Mouse (Mus musculus): ENCODE measurements around the gene Snx13. TPM values are rescaled to one million over a fixed set of nuclear protein-coding genes. Genes with fewer than 3 reads are reported as not detected.

The Snx13 gene
- polyA plus RNA-seq, 1 experiment, result 55.4 TPM

DNA sequence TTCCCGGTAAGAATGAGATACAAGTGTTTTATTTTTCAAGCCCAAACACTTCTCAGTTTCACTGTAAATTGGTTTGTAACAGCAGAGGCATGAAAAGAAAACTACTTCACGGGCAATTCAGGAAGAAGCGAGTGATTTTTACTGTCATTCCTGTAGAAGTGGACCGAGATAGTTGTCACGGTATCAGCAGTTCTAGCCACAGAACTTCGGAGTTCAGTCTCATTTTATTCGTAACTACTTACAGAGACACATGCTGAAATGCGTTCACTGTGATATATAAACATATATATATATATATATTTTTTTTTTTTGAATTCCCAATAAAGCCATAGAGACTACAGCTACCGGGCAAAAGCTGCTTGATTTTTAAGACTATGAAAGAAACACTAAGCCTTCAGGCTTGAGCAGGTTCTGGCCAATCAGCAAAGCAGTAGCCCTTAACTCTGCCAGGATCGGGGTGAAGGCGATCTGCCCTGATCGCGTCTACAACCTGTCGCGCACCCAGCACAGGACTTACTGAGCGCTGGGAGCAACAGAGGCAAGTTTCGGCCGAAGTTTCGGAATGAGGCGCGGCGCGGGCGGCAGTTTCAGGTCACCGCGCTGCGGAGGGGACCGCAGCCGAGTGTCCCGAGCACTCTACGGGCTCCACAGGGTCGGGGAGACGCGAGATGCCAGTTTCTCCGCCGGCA is 532 bp upstream of the Snx13 start:
- TF ChIP-seq POLR2A (IDR thresholded peaks at IDR 0.05; ENCODE audit: low read depth, low read length) (no peak), CTCF (IDR thresholded peaks at IDR 0.05; ENCODE audit: borderline replicate concordance, insufficient read depth, low read length) (no peak)

DNA sequence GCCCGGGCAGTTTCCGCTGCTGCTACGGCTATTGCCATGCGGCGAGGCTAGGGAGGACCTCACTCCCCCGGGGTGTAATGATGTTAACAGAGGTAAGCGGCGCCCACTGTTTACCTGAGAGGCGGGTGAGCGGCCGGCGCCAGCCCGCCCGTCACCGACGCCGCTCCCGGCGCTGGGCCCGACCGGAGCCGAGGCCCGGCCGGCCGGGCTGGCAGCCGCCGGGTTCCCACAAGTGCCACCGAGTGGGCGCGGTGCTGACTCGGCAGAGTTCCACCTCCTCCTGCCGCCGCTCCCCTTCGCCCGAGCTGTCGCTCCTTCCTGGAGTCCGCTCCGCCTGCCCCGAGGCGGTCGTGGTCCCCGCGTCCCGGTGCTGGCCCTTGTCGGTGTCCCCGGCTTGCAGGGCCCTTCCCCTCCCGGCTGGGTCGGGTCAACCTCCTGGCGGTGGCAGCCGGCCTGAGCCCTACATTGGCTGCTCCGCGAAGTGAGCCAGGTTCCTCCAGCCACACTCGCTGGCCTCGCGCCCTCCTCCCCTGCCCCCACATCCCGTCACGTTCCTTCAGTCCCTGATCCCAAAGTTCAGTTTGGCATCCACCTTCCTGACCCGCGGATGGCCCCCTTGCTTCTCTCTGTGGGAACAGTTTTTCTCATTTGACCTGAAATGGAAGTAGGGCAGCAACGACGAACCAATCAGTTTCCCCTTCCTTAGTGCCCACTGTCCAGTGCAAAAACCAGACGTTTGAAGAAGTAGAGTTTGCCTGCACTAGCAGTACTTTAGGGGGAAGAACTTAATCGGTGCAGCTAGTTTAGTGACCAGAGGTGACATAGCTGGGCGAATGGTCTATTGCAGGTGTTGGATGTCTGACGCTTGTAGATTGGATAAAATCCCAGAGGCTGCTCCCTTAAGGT is 587 bp downstream of the Snx13 start:
- Histone ChIP-seq H3K4me3 (ENCODE audit: insufficient read depth, low read length) (peak overlapping the region; percentile 75), H3K27ac (ENCODE audit: insufficient read depth, low read length) (peak overlapping the region; percentile 29), H3K4me1 (ENCODE audit: control insufficient read depth, insufficient read depth, low read length) (peaks cover 4% of the 10 kb centered on the region)
- TF ChIP-seq CTCF (IDR thresholded peaks at IDR 0.05; ENCODE audit: borderline replicate concordance, insufficient read depth, low read length) (no peak), POLR2A (IDR thresholded peaks at IDR 0.05; ENCODE audit: low read depth, low read length) (peak; percentile 56)

More for the DNA sequence above, 532 bp upstream of the Snx13 start:
- peaks cover 2% of the 10 kb centered on the region for H3K4me1 ChIP-seq (ENCODE audit: control insufficient read depth, insufficient read depth, low read length)
- peak overlapping the region; percentile 67 for H3K27ac ChIP-seq (ENCODE audit: insufficient read depth, low read length)
- H3K4me3 ChIP-seq (ENCODE audit: insufficient read depth, low read length), result peak overlapping the region; percentile 66

DNA sequence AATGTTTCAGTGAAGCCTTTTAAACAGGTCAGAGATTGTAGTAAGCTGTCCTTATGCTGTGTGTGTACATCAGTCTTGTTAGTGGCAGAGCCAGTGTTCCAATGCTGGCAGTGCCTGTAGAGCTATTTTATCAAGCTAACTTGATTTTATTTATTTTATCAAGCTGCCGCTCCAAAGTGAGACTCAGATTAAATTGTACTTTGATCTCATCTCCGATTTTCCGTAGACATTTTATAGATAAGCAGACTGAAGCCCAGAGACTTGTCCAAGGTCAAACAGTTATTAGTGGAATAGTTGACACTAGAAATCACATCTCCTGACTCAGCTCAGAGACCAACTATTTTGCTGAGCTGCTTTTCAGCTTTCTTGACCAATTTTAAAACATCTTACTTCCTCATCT is 1.9 kb downstream of the Snx13 start:
- H3K4me3 ChIP-seq (ENCODE audit: insufficient read depth, low read length), result no peak overlapping the region
- TF ChIP-seq CTCF (IDR thresholded peaks at IDR 0.05; ENCODE audit: borderline replicate concordance, insufficient read depth, low read length) (no peak), POLR2A (IDR thresholded peaks at IDR 0.05; ENCODE audit: low read depth, low read length) (no peak)
- no peak overlapping the region; the same call in 1 of the 2 replicates for H3K27ac ChIP-seq (ENCODE audit: insufficient read depth, low read length)
- H3K4me1 ChIP-seq (ENCODE audit: control insufficient read depth, insufficient read depth, low read length), result peaks cover 4% of the 10 kb centered on the region

DNA sequence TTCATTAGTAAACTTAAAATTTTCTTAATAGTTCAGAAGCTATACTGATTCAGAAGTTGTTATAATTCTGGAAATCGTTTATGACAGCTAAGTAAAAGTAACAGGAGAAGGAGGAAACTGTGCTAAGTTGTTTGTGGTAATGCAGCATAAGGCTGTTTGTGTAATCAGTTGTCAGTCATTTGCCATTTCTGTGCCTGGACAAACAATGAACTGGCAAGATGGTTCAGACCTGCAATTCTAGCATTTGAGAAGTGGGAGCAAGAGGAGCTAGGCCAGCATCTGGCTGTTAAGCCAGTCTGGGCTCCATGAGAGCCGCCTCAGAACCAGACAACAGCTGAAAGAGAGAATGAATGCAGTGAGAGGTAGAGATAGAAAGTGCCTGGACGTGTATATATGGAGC is 3.5 kb downstream of the Snx13 start:
- Histone ChIP-seq H3K4me1 (ENCODE audit: control insufficient read depth, insufficient read depth, low read length) (peaks cover 6% of the 10 kb centered on the region), H3K27ac (ENCODE audit: insufficient read depth, low read length) (no peak overlapping the region), H3K4me3 (ENCODE audit: insufficient read depth, low read length) (no peak overlapping the region)
- TF ChIP-seq POLR2A (IDR thresholded peaks at IDR 0.05; ENCODE audit: low read depth, low read length) (no peak), CTCF (IDR thresholded peaks at IDR 0.05; ENCODE audit: borderline replicate concordance, insufficient read depth, low read length) (no peak)

DNA sequence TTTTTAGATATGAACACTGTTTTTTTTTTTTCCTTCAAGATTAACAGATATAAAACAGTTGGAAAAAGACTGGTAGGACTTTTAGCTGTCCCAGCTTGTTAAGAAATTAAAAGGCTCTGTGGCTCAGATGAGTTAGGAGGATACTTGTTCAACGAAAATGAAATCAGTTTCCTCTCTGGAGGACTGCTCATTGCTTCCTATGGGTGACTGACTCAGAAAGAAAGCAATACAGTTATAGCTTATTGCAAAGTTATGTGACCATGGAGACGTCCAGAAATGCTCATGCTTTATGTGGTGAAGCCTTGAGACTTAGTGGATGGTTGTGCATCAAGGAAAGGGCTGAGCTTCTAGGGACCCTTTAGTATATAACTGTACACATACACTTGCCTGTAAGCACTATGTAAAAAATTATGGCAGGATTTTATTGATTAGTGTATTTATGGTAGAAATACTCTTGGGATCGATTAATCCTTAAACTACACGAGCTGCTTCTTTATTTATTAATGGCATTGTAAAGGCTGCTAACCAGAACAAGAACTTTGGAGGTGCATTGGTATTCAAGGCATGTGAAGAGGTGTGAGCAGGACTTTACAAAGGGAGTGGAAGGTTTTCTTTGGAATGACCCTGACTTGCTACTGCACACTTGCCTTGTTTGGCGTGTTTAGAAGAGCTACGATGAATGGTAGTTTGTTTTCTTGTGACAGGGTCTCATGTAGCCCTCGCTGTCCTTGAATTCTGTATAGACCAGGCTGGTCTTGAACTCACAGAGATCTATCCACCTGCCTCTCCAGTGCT is 4.2 kb downstream of the Snx13 start:
- Histone ChIP-seq H3K4me3 (ENCODE audit: insufficient read depth, low read length) (no peak overlapping the region), H3K27ac (ENCODE audit: insufficient read depth, low read length) (no peak overlapping the region), H3K4me1 (ENCODE audit: control insufficient read depth, insufficient read depth, low read length) (peaks cover 6% of the 10 kb centered on the region)
- TF ChIP-seq CTCF (IDR thresholded peaks at IDR 0.05; ENCODE audit: borderline replicate concordance, insufficient read depth, low read length) (no peak), POLR2A (IDR thresholded peaks at IDR 0.05; ENCODE audit: low read depth, low read length) (no peak)

DNA sequence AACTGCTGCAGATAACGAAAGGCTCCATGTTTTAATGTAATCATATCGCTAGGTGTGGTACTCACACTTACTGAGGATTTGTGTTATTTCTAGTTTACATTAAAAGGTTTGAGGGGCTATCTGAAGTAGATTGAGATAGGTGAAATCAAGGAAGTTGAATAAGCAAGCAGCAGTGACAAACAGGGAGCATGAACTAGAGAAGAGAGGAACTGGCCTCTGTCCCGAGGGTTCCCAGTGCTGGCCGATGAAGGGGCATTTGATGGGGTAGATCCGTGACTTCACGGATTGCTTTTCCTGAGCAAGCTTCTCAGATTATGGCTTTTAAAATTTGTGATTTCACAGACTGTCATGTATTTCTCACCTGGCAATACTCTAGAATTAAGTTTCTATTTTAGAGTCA is 7.4 kb downstream of the Snx13 start:
- TF ChIP-seq POLR2A (IDR thresholded peaks at IDR 0.05; ENCODE audit: low read depth, low read length) (no peak), CTCF (IDR thresholded peaks at IDR 0.05; ENCODE audit: borderline replicate concordance, insufficient read depth, low read length) (no peak)
- H3K4me1 ChIP-seq (ENCODE audit: control insufficient read depth, insufficient read depth, low read length), result peaks cover 6% of the 10 kb centered on the region
- H3K27ac ChIP-seq (ENCODE audit: insufficient read depth, low read length), result no peak overlapping the region
- no peak overlapping the region for H3K4me3 ChIP-seq (ENCODE audit: insufficient read depth, low read length)

DNA sequence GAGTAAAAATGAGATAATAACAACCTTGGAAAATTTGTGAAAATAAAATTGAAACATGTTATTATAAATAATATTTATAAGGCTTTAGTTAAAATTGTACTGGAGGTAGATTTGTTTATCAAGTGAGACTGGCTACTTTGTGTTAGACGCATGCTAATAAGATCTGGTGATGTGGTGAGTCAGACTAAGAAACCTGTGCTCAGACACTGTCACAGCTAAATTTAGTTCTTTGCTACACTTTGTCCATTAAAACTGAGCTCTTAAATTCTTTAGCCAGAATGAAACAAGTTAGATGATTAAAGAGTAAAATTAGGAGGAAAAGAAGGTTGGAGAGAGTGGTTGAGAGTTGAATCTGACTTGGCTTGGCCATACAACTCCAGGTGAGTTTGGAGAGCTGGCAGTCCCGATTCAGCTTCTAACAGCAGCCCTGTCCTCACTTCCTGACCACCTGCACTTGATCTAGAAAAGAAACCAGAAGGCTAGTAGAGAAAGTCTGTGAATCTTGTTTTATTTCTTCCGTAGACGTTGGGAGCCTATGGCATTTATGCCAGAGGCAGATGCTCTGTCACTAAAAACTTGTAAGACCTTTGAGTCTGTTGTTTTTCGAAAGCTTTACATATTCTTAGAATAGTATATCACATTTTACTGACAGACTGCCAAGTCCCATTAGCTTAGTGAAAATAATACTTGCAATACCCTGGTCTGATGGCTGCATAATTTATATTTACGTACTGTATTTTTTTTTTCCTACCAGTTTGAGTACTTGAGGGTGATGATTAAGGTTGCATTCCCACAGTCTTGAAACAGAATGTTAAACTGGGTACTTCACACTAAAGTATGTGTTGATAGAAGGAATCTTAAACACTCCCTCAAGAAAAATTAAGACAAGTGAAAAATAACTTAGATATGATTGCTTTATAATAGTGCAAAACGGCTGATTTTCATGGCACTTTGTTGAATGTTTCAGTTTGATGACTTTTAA is 8.4 kb downstream of the Snx13 start:
- Histone ChIP-seq H3K4me3 (ENCODE audit: insufficient read depth, low read length) (no peak overlapping the region), H3K4me1 (ENCODE audit: control insufficient read depth, insufficient read depth, low read length) (peaks cover 6% of the 10 kb centered on the region), H3K27ac (ENCODE audit: insufficient read depth, low read length) (peak overlapping the region; percentile 36; the same call in 1 of the 2 replicates)
- no peak for TF ChIP-seq POLR2A (IDR thresholded peaks at IDR 0.05; ENCODE audit: low read depth, low read length)

DNA sequence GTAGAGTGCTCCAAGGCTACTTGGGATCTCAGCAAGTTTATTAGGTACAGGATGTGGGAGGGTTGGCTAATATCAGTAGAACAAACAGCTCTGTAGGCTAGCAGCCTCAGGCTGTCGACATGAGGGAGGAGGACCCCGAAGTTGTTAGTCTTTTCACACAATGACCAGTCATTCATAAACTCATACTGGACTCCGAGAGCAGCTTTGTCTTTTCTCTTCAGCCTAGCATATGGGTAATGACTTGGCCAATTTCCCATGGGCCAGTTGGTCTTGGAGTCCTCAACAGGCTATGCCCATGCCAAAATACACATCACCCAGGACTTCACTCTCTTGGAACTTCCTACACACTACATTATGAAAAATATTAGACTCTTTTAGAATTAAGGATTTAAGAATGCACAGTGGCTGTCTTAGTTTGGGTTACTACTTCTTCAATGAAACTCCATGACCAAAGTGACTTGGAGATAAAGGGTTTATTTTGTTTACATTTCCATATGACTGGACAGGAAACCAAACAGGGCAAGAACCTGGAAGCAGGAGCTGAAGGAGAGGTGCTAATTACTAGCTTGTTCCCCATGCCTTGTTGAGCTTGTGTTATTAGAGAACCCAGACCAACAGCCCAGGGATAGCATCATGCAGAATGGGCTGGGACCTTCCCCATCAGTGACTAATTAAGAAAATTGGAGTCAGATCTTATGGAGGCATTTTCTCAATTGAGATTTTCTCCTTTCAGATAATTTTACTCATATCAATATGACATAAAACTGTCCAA is 16.9 kb downstream of the Snx13 start:
- Histone ChIP-seq H3K4me3 (ENCODE audit: insufficient read depth, low read length) (no peak overlapping the region), H3K27ac (ENCODE audit: insufficient read depth, low read length) (no peak overlapping the region)
- no peak for TF ChIP-seq POLR2A (IDR thresholded peaks at IDR 0.05; ENCODE audit: low read depth, low read length)
- TF ChIP-seq CTCF (IDR thresholded peaks at IDR 0.05; ENCODE audit: borderline replicate concordance, insufficient read depth, low read length), result no peak

More for the DNA sequence above, 16.9 kb downstream of the Snx13 start:
- peaks cover 3% of the 10 kb centered on the region; the same call in 1 of the 2 replicates for H3K4me1 ChIP-seq (ENCODE audit: control insufficient read depth, insufficient read depth, low read length)
